Mouse (Mus musculus): ENCODE measurements around the gene Epn2.

Epn2 gene

GRCm38 (mm10) chr11:61540642-61541041 is 38.8 kb downstream of the Epn2 start:
- DNase-seq (ENCODE audit: low spot score in 2 of 2) = no peak

DNA sequence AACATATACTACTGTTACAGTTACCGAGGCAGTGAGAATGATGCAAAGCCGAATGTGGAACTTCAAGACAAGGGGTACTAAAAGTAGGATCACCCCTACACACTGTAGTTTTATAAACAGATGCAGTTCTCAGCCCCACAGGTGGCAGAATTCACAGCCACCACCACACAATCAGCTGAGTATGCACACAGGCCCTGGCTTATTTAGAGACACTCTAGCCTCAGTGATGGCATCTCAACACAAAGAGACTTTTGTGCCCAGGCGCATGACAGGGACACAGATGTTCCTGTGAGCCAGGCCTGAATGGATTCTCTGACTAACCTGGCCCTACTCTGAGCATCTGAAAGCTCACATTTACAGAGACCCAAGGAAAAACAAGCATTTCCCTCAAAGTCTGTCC is 42.1 kb downstream of the Epn2 start:
- no peak for DNase-seq (ENCODE audit: low spot score in 2 of 2)

GRCm38 (mm10) chr11:61536952-61537351 is 42.5 kb downstream of the Epn2 start:
- DNase-seq (ENCODE audit: low spot score in 2 of 2) = no peak

- DNase-seq (ENCODE audit: low spot score in 2 of 2) = no peak
Observed at GRCm38 (mm10) chr11:61535530-61535929, 44.0 kb downstream of the Epn2 start.

- DNase-seq (ENCODE audit: low spot score in 2 of 2) = no peak
Observed at GRCm38 (mm10) chr11:61533571-61533970, 45.9 kb downstream of the Epn2 start.

DNA sequence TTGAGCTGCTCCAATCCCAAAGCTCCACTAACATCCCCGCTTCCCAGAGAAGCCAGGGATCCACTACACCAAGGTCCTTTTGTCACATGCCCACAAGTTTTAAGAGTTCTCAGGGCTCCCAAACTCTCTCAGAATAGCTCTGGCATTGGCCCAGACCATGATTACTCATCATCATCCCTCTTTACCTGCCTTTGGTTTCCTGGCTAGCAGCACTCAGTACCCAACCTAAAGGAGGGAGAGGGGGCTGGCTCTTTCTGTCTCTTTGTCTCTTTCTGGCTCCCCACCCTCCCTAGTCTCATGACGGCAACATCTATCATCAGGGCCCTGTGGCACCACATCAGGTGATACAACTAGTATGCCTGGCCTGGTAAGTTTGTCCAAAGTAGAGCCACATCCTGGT is 46.7 kb downstream of the Epn2 start:
- DNase-seq (ENCODE audit: low spot score in 2 of 2) = no peak

GRCm38 (mm10) chr11:61529268-61529713 is 50.2 kb downstream of the Epn2 start:
- no peak for DNase-seq (ENCODE audit: low spot score in 2 of 2)

GRCm38 (mm10) chr11:61526872-61527271 is 52.6 kb downstream of the Epn2 start:
- DNase-seq (ENCODE audit: low spot score in 2 of 2) = peak in 1 of 2 experiments; percentile 33

DNA sequence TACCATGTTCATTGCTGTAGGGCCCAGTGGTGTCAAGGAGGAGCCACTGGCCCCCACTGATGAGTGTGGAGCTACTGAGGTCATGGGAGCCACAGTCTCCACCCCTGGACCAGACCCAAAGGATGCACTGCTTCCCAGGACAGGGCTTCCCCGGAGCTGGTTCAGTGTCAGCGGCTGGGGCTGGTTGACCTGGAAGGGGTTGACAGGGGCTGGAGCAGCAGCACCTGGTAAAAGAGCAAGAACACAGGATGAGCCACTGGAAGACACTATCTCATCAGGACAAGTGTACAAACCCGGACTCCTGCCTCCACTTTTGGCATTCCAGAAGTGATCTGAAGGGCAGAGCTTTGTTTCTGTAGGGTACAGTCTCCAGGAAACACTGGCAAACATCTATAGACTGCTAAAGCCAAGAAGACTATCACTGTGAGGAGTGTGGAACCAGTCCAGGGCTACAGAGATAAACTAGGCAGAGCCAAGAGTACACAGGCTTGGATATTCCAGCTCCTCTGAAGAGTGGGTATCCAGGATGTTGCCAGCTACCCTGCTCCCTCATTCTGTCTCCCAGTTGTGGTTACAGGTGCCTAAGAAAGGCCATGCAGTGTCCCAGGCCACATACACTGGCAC is 59.9 kb downstream of the Epn2 start:
- no peak for DNase-seq (ENCODE audit: low spot score in 2 of 2)

DNA sequence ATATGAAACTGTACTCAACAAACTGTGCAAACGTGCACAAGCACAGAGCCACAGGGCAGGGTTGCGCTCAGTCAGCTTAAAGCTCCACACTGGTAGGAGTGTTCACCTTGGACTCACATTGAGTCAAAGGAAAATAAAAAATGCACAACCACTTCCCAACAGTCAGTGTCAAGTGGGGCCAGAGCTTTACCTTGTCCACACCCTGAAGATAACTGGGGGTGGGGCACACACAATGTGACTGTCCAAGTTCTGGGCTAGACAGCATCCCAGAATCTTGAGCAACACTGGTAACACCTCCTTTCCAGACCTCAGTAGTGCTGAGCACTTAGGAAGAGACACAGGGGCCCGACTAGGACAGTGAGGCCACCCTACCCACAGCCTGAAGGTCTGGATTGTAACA is 60.6 kb downstream of the Epn2 start:
- no peak for DNase-seq (ENCODE audit: low spot score in 2 of 2)

DNA sequence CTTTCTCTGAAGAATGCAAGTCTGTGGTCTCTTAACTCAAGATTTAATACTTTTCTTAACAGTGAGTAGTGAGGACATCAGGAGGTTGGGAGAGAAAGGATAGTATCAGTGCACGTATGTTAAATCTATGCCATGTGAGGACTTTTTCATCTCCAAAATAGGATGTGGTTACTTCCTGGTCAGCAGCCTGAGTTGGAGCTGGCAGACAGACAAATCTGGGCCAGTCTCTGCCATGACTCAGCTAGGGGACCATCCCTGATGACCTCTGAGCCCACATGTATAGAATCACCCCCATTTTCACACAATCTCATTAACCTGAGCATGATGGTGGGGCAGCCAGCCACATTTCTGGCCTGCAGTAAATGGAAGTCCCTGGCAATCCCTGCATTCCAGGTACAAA is 61.5 kb downstream of the Epn2 start:
- no peak for DNase-seq (ENCODE audit: low spot score in 2 of 2)

DNA sequence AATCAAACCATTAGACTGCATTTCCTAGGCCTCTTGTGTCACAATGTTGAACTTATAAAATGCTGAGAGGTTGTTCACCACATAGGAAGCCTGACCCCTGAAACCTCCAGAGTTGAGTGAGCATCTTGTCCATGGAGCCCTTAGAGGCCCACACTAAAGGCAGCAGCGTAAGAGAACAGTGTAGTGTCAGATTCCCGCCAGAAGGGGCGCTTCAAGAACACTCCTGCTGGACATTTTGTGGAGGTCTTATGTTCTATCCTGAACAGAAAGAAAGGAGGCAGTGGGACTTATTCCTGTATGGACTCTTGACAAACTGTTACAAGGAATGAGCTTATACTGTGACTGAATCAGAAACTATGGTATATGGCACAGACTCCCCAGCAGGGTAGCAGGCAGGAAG is 64.5 kb downstream of the Epn2 start:
- peak in 1 of 2 experiments; percentile 43 for DNase-seq (ENCODE audit: low spot score in 2 of 2)

DNA sequence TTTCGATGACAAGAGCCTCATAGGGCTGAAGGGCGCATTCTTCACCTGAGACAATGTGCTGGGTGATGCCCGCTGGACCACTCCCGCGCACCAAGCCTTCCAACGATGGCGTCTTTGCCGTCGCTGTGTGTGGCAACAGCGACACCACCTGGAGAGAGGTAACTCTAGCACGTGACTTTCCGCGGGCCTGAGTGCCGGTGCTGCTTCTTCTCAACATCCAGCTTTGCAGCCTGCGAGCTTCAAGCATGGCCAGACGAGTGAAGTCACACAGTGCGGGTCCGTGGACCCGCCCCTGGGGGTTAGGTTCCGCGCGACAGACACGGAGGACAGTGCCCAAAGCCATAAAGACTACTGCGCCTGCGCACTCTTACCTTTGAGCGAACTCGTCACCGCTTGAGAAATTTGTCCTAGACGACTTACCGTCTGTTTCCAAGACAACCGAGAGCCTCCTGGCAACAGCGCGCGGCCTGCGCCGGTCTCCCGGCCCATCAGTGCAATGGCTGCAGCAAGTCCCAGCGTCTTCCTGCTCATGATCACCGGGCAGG is 74.7 kb downstream of the Epn2 start, which contains the start of gene B9d1:
TSS of gene B9d1 (plus strand) at position 432 of the 545 bp plus-strand sequence.
- peak; percentile 94 to 96 for DNase-seq (ENCODE audit: low spot score in 2 of 2)

DNA sequence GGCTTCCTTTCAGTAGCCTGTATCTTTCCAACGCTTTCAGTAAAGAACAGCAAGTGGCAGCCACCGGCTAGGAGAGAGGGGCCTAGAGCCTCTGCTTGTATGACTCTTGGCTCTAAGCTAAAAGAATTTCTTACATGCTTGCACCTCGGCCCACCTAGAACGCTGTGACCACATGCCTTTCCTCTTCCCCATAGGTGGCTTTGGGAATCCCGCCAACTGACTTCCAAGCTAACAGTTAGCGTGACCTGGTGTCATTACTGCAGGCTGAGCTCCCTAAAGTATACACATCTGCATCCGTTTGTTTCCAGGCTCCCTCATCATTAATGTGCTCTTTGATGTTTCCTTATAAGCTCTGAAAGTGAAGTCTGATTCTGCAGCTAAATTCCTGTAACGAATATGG is 75.6 kb downstream of the Epn2 start:
- no peak for DNase-seq (ENCODE audit: low spot score in 2 of 2)

DNA sequence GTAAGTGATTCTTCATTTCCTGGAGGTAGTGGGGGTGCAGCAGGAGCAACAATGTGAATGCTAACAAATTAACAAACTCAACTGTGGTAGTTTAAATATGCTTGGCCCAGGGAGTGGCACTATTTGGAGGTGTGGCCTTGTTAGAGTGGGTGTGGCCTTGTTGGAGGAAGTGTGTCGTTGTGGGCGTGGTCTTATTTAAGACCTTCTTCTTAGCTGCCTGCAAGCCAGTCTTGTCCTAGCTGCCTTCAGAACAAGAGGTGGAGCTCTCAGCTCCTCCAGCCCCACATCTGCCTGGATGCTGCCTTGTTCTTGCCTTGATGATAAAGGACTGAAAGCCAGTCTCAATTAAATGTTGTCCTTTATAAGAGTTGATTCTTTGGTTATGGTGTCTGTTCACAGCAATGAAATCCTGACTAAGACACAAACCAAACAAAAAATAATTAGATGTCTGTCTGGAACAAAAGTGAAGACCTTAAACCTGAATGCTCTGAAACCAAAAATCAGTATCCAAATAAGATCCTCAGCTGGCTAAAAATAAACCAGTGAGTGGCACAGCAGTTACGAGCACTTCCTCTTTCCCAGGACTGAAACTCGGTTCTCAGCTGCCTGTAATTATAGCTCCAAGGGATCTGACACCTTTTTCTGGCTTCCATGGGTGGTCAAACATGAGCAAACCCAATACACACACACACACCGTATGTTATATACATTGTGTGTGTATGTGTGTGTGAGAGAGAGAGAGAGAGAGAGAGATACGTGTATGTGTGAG is 80.6 kb downstream of the Epn2 start:
- no peak for DNase-seq (ENCODE audit: low spot score in 2 of 2)

DNA sequence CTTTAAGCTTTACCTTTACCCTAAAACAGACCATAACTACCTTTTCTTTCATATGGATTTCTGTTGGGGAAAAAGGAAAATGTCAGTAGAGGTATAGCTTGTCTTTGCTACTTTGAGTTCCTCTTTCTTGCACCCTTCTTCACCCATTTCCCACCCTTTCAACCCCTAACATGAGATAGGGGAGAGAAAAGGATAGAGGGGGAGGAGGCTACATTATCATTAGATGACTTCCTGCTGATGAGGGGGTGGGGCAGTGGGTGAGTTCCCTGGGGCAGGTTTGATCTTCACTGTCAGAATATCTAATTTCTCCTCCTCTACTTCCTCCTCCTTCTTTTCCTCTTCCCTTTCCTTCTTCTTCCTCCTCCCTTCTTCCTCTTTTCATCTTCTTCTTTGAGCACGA is 82.0 kb downstream of the Epn2 start:
- DNase-seq (ENCODE audit: low spot score in 2 of 2) = no peak

- DNase-seq (ENCODE audit: low spot score in 2 of 2) = no peak
Observed at GRCm38 (mm10) chr11:61495528-61495927, 84.0 kb downstream of the Epn2 start.

DNA sequence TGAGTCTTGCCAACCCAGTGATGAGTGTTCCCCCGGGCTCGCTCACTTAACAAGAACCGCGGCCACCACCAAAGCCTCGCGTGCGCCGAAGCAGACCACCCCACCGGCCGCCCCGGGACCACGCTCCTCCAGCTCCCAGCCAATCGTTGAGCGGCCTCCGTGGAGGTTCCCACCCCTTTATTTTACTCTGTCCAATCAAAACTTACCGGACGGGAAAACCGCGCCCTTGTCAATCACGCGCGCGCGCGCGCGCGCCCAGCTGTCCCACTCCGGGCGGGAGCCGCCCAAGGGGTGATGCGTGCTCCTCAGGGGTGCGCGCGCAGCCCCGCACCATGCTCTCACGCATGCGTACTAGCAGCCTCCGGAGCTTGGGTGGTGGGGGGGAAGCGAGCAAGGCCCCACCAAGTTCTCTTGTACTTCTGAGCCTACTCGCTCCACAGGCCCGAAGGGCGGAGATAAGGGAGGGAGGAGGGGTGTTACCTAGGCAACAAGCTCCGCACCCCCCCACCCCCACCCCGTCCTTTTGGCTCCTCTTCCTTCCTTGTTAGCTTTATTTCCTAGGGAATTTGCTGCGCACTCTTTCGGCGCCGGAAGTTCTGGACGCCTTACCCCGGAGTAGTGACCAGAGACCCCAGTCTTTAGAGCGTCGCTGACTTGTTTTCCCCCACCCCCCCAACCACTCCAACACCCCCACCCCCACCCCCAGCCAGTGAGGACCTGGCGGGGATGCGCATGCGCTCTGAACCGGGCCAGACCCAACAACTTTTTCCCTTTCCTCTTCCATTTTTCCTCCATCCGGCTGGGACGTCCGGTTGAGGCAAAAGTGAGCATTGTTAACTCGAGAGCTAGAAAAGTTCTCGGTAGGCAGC is 85.1 kb downstream of the Epn2 start, which contains the start of gene Mapk7:
TSS of gene Mapk7 (minus strand) at position 278 of the 869 bp plus-strand sequence.
- peak; percentile 94 to 99 for DNase-seq (ENCODE audit: low spot score in 2 of 2)

- DNase-seq (ENCODE audit: low spot score in 2 of 2) = no peak
Observed at GRCm38 (mm10) chr11:61493525-61494128, 85.9 kb downstream of the Epn2 start.

DNA sequence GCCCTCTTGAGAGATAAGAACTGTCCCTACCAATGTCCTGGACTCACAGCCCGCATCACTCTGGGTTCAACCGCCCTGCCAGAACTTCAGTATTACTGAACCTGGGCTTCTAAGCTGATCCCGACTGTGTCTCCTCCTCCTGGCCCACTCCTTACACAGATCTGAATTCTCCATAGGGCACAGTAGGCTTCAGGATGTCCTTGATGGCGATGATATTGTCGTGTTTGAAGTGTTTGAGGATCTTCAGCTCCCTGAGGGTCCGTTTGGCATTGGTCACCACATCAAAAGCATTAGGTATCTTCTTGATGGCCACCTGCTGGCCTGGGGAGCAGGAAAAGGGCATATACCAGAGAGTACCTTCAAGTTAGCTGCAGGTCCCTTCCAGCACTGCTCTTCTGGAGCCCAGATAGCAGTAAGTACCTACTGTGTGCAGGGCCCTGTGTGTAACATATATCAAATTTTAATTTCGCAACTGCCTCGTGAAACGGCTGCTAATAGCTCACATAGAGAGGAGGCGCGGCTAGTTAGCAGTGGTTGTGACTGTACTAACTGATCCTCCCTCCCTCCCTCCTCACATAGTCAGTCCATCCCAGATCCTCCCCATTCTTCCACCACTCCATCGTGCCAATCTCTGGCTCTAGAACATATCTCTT is 86.6 kb downstream of the Epn2 start:
- no peak for DNase-seq (ENCODE audit: low spot score in 2 of 2)

GRCm38 (mm10) chr11:61490944-61491520 is 88.5 kb downstream of the Epn2 start:
- no peak for DNase-seq (ENCODE audit: low spot score in 2 of 2)

Data from cerebellum, postnatal 4 days (tissue).